Mouse (Mus musculus): ENCODE measurements around the gene Gm5114. TPM values are rescaled to one million over a fixed set of nuclear protein-coding genes. Genes with fewer than 3 reads are reported as not detected.

The Gm5114 gene
- total RNA-seq (2023): not detected

GRCm38 (mm10) chr7:39413060-39413459, at the start of gene Gm5114:
Gene Gm5114 (minus strand): TSS chr7:39413160.

Other genes with a start within 250 kb of the Gm5114 start
- 1 to 10 TPM; 5.5 to 5.8 TPM for gene Zfp619, start 104.6 kb upstream of the Gm5114 start, total RNA-seq (2023)